Mouse (Mus musculus): Measurements from ENCODE around the gene Rad18.

DNA sequence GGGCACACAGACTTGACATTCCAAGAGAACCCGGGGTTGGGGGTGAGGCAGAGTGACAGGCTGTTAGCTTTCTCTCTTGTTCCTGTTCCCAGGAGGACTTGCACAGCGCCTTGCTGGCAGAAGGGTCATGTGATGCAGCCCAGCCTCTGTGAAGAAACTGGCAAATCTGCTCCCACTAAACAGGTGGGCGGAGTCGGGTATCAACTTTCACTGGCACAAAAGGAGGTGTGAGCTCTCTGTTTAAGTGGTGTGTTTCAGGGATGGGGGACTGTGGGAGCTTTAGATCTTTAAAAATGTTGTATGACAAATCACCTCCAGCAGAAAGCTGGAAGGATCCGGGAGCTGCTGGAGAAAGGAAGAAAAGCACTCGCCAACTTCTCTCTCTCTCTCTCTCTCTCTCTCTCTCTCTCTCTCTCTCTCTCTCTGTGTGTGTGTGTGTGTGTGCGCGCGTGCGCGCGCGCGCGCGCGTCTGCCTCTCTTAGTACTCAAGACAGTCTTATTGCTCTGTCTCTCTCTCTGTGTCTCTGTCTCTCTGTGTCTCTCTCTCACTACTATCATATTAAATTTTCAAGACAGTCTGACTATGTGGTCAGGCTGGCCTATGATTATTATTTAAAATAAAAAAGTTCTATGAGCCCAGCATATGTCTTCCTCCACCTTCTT, 32.4 kb upstream of the Rad18 start:
- TF ChIP-seq CTCF (IDR thresholded peaks at IDR 0.05; ENCODE audit: control insufficient read depth, insufficient read depth, insufficient read length), result no peak
- no peak for TF ChIP-seq CEBPB (IDR thresholded peaks at IDR 0.05; ENCODE audit: low read depth)

Data from C2C12 (cell line).